In the genomic region with DNA sequence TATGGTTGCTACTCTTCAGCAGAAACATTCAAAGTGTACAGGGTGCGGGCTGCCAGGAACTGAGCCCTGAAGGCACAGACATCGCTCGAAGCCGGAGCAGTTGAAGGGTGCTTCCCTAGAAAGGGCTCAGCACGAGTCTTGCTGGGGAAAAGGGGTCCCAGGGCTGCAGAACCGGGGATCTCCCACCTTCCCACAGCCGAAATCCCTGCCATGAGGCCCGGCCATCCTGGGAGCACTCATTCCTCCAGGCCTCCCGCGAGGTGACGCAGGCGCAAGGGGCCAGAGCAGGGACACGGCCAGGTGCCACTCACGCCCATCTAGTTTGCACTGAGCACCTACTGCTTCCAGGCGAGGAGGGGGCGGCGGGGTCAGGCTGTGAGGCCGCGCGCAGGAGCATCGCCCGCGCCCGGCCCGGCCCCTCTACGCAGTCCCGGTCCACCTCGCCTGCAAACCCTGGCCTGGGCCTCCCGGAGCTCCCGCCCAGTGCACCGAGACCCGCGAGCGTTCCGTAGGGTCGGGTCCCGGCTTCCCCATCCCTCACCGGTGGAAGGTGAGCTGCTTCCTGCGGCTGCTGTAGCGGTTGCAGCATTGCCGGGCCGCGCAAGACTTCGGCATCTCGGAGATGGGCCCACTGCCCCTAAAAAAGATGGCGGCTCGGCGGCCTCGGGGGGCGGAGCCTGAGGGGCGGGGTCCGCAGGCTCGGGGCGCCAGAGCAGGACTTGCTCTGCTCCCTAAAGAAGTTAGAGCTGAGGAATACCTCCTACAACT, we compare ENCODE assay signal across 8 mouse cellular contexts. TPM values are rescaled to one million over a fixed set of nuclear protein-coding genes. Genes with fewer than 3 reads are reported as not detected.
DNase-seq lines count a peak whose midpoint lies in the region; ATAC-seq and TF ChIP-seq lines count a peak whose summit lies in the region.

A gene (minus strand): TSS at position 656 of the 768 bp plus-strand sequence.

- peak within 1 kb of the TSS; percentile 79 for H3K4me3 ChIP-seq in embryonic facial prominence, embryonic 14.5 days (ENCODE audit: low read depth, low read length)
- peak within 1 kb of the TSS; percentile 90 for H3K4me3 ChIP-seq in heart, embryonic 10.5 days
- peak within 1 kb of the TSS; percentile 87 for H3K4me3 ChIP-seq in kidney, embryonic 14.5 days (ENCODE audit: low read length)
- H3K4me3 ChIP-seq in liver, embryonic 11.5 days (ENCODE audit: low read depth, low read length): peak within 1 kb of the TSS; percentile 71
- peak within 1 kb of the TSS; percentile 69 for H3K4me3 ChIP-seq in myocyte

- peak within 1 kb of the TSS; percentile 76 for H3K4me2 ChIP-seq in embryonic facial prominence, embryonic 14.5 days (ENCODE audit: low read depth, low read length)
- H3K4me2 ChIP-seq in kidney, embryonic 14.5 days (replicated peaks; ENCODE audit: low read depth, low read length): peak within 1 kb of the TSS; percentile 70
- H3K4me2 ChIP-seq in liver, embryonic 11.5 days: peak within 1 kb of the TSS; percentile 82
- peak within 1 kb of the TSS; percentile 79 for H3K4me2 ChIP-seq in myocyte (ENCODE audit: low read depth)

- H3K27ac ChIP-seq in embryonic facial prominence, embryonic 14.5 days (replicated peaks; ENCODE audit: low read depth, low read length): peak within 1 kb of the TSS; percentile 89
- H3K27ac ChIP-seq in heart, embryonic 10.5 days: peak within 1 kb of the TSS; percentile 96
- peak within 1 kb of the TSS; percentile 87 for H3K27ac ChIP-seq in kidney, embryonic 14.5 days (ENCODE audit: low read depth, low read length)
- peak within 1 kb of the TSS; percentile 73 for H3K27ac ChIP-seq in liver, embryonic 11.5 days (ENCODE audit: low read depth, low read length)

- H3ac ChIP-seq in myocyte (ENCODE audit: control insufficient read depth, insufficient read length): peak within 1 kb of the TSS; percentile 86

- H3K79me2 ChIP-seq in myocyte (ENCODE audit: control insufficient read depth, insufficient read depth): peaks cover 17% of the 10 kb centered on the region

- H3K9ac ChIP-seq in embryonic facial prominence, embryonic 14.5 days (ENCODE audit: low read depth, low read length): peak within 1 kb of the TSS; percentile 92
- peak within 1 kb of the TSS; percentile 93 for H3K9ac ChIP-seq in kidney, embryonic 14.5 days (ENCODE audit: low read depth, low read length)
- H3K9ac ChIP-seq in liver, embryonic 11.5 days (ENCODE audit: low read depth, low read length): peak within 1 kb of the TSS; percentile 86

- H3K27me3 ChIP-seq in embryonic facial prominence, embryonic 14.5 days (replicated peaks; ENCODE audit: control insufficient read depth, insufficient read depth, low read length): no peaks in the 10 kb centered on the region
- H3K27me3 ChIP-seq in heart, embryonic 10.5 days (ENCODE audit: insufficient read depth, poor library complexity, severe bottlenecking): no peaks in the 10 kb centered on the region
- no peaks in the 10 kb centered on the region for H3K27me3 ChIP-seq in kidney, embryonic 14.5 days (ENCODE audit: control insufficient read depth, insufficient read depth, low read length)
- no peaks in the 10 kb centered on the region for H3K27me3 ChIP-seq in liver, embryonic 11.5 days (replicated peaks; ENCODE audit: control insufficient read depth, insufficient read depth, low read length)
- no peaks in the 10 kb centered on the region for H3K27me3 ChIP-seq in myocyte (ENCODE audit: control insufficient read depth, insufficient read depth, insufficient read length)
- no peaks in the 10 kb centered on the region for H3K27me3 ChIP-seq in splenic B cell, adult 2 months (ENCODE audit: control insufficient read depth, insufficient read depth, low read length, poor library complexity, severe bottlenecking)

- peak; percentile 60 for TF ChIP-seq POLR2A in myocyte (IDR thresholded peaks at IDR 0.05; ENCODE audit: insufficient read length, low read depth)

- H3K9me3 ChIP-seq in embryonic facial prominence, embryonic 14.5 days (ENCODE audit: control insufficient read depth, low read length): no peaks in the 10 kb centered on the region
- H3K9me3 ChIP-seq in heart, embryonic 10.5 days: no peaks in the 10 kb centered on the region
- no peaks in the 10 kb centered on the region for H3K9me3 ChIP-seq in kidney, embryonic 14.5 days (ENCODE audit: control insufficient read depth, low read length)
- no peaks in the 10 kb centered on the region for H3K9me3 ChIP-seq in liver, embryonic 11.5 days (ENCODE audit: control insufficient read depth, low read length)

- 0% methylated on average over 34 of the region's 54 CpGs for WGBS in embryonic facial prominence, embryonic 14.5 days
- WGBS in heart, embryonic 10.5 days: 1% methylated on average over 53 of the region's 54 CpGs
- under 1% methylated on average over 52 of the region's 54 CpGs for WGBS in kidney, embryonic 14.5 days
- 1% methylated on average over 53 of the region's 54 CpGs for WGBS in liver, embryonic 11.5 days

- ATAC-seq in embryonic facial prominence, embryonic 14.5 days (ENCODE audit: low read depth): peak; percentile 76
- ATAC-seq in kidney, embryonic 14.5 days (ENCODE audit: low FRiP score, low TSS enrichment): peak; percentile 63
- peak; percentile 76 for ATAC-seq in liver, embryonic 11.5 days (replicated peaks; ENCODE audit: low FRiP score)

- peak; percentile 86 for DNase-seq in A20 (ENCODE audit: low read depth, low spot score)
- peak; percentile 87 for DNase-seq in adrenal gland, postnatal 25 days
- DNase-seq in embryonic facial prominence, embryonic 14.5 days (ENCODE audit: low spot score): peak; percentile 83
- DNase-seq in heart, embryonic 10.5 days (ENCODE audit: low spot score): peak; percentile 86
- DNase-seq in liver, embryonic 11.5 days (ENCODE audit: low spot score): peak; percentile 83
- DNase-seq in splenic B cell, adult 2 months (ENCODE audit: low read depth, low spot score): peak; percentile 74

- peaks cover 47% of the 10 kb centered on the region for H3K36me3 ChIP-seq in embryonic facial prominence, embryonic 14.5 days (ENCODE audit: control insufficient read depth, insufficient read depth, low read length)
- peaks cover 40% of the 10 kb centered on the region for H3K36me3 ChIP-seq in heart, embryonic 10.5 days
- H3K36me3 ChIP-seq in kidney, embryonic 14.5 days (ENCODE audit: control insufficient read depth, insufficient read depth, low read length): peaks cover 47% of the 10 kb centered on the region
- peaks cover 18% of the 10 kb centered on the region for H3K36me3 ChIP-seq in liver, embryonic 11.5 days (ENCODE audit: control insufficient read depth, insufficient read depth, low read length)
- peaks cover 5% of the 10 kb centered on the region for H3K36me3 ChIP-seq in myocyte (ENCODE audit: control insufficient read depth, insufficient read depth)
- H3K36me3 ChIP-seq in splenic B cell, adult 2 months (ENCODE audit: control insufficient read depth, insufficient read depth, low read length, poor library complexity, severe bottlenecking): peaks cover 6% of the 10 kb centered on the region

- H3K4me1 ChIP-seq in embryonic facial prominence, embryonic 14.5 days (ENCODE audit: control insufficient read depth, insufficient read depth, low read length): peaks cover 10% of the 10 kb centered on the region
- H3K4me1 ChIP-seq in heart, embryonic 10.5 days: peaks cover 43% of the 10 kb centered on the region
- H3K4me1 ChIP-seq in kidney, embryonic 14.5 days (ENCODE audit: control insufficient read depth, insufficient read depth, low read length): peaks cover 32% of the 10 kb centered on the region
- peaks cover 18% of the 10 kb centered on the region for H3K4me1 ChIP-seq in liver, embryonic 11.5 days (replicated peaks; ENCODE audit: control insufficient read depth, insufficient read depth, low read length)

TF ChIP-seq in myocyte, 11 proteins besides CTCF, POLR2A, EP300 and RAD21:
- TF ChIP-seq USF1 (IDR thresholded peaks at IDR 0.05; ENCODE audit: low read depth) (no peak), MYOG (IDR thresholded peaks at IDR 0.05; ENCODE audit: control insufficient read depth in 1 of 3, insufficient read depth in 1 of 3, insufficient read length in 2 of 3, low read depth in 2 of 3) (no peak)

RNA-seq across cellular contexts. Expression of the gene that starts here (rescaled TPM):
- 24.3 and 32.8 TPM in 2 replicates for total RNA-seq in adrenal gland, postnatal 25 days (2021)
- polyA plus RNA-seq in embryonic facial prominence, embryonic 14.5 days (2014; fragmentation: Nextera tagmentation; extraction: Ambion mirVana): 31.7 and 32.7 TPM in 2 replicates
- polyA plus RNA-seq in heart, embryonic 10.5 days (2016; fragmentation: Nextera tagmentation; extraction: Ambion mirVana): 29.3 and 30.1 TPM in 2 replicates
- 29.2 and 35.8 TPM in 2 replicates for polyA plus RNA-seq in kidney, embryonic 14.5 days (2014; fragmentation: Nextera tagmentation; extraction: Ambion mirVana)
- 14.3 and 14.5 TPM in 2 replicates for polyA plus RNA-seq in liver, embryonic 11.5 days (2014; fragmentation: Nextera tagmentation; extraction: Ambion mirVana)
- 46.4 TPM for polyA plus RNA-seq in myocyte (2012; fragmentation: generic; extraction: Trizol)

Comparison
In these comparisons a context has a peak if more than half of its experiments do, and no peak if none do; other contexts are left out.
1. Peak in every context shown above with its lines: DNase-seq, ATAC-seq, H3K4me3 ChIP-seq and H3K27ac ChIP-seq.